Mouse (Mus musculus): ENCODE data around the gene Cyren. TPM values are rescaled to one million over a fixed set of nuclear protein-coding genes. Genes with fewer than 3 reads are reported as not detected.

Cyren gene
- polyA plus RNA-seq, 1 experiment from 2014 or later = 6.1 TPM

Other genes starting within 250 kb of the Cyren start
- 2.4 and 3.2 TPM in 2 replicates for gene Agbl3, start 97.6 kb downstream of the Cyren start, polyA plus RNA-seq (2015; fragmentation: Nextera tagmentation; extraction: Ambion mirVana)
- 5.8 and 8.5 TPM in 2 replicates for gene Tmem140, start 14.9 kb downstream of the Cyren start, polyA plus RNA-seq (2015; fragmentation: Nextera tagmentation; extraction: Ambion mirVana)
- gene Wdr91, start 32.8 kb upstream of the Cyren start, polyA plus RNA-seq (2015; fragmentation: Nextera tagmentation; extraction: Ambion mirVana) = 10.2 and 11.0 TPM in 2 replicates
- not detected in 2 replicates for gene Stra8, start 42.1 kb upstream of the Cyren start, polyA plus RNA-seq (2015; fragmentation: Nextera tagmentation; extraction: Ambion mirVana)
- gene Slc23a4, start 110.3 kb upstream of the Cyren start, polyA plus RNA-seq (2015; fragmentation: Nextera tagmentation; extraction: Ambion mirVana) = 0.17 and 0.18 TPM in 2 replicates

All from liver, embryonic 15.5 days (tissue).